Mouse (Mus musculus): ENCODE data around the gene Qtrt1.

- TF ChIP-seq CTCF (conservative IDR thresholded peaks at IDR 0.05; ENCODE audit: insufficient read depth, insufficient read length, low read depth, low read length) (no peak), POLR2A (IDR thresholded peaks at IDR 0.05; ENCODE audit: low read depth, low read length) (no peak)
Measured at GRCm38 (mm10) chr9:21432066-21432465, 20.4 kb downstream of the Qtrt1 start.
